Mouse (Mus musculus) E14TG2a.4 (cell line): ENCODE results near the gene Cmss1.
"Not testable (repeated sequence)": the region's sequence is repeated elsewhere in the genome, so short reads cannot be mapped to it uniquely, and the experiment has no call there.

Experiments used
- H3K27me3 ChIP-seq: 2 replicates; pipeline ENCODE4 v1.6.1; 2014; ENCODE audit warnings: low read length, control low read depth; ENCODE audit not compliant: insufficient read depth
- H3K36me3 ChIP-seq: 2 replicates; pipeline ENCODE4 v1.6.1; 2014; ENCODE audit warnings: low read length, control low read depth; ENCODE audit not compliant: insufficient read depth
- H3K4me1 ChIP-seq: replicated peaks from 2 replicates; pipeline ENCODE4 v1.6.1; 2014; ENCODE audit warnings: low read depth, low read length, control low read depth
- H3K4me3 ChIP-seq: replicated peaks from 2 replicates; pipeline ENCODE4 v1.5.1; 2014; ENCODE audit warnings: mild to moderate bottlenecking, low read length
- H3K9me3 ChIP-seq: 2 replicates; pipeline ENCODE4 v1.6.1; 2014; ENCODE audit warnings: low read length, control low read depth
- CTCF ChIP-seq: conservative IDR thresholded peaks from 2 replicates; pipeline ENCODE4 v1.5.1; 2014; ENCODE audit warnings: low read length
- NANOG ChIP-seq: IDR thresholded peaks from 2 replicates; pipeline ENCODE4 v1.6.1; 2014; ENCODE audit warnings: borderline replicate concordance, low read length, mixed read lengths
- POU5F1 ChIP-seq: IDR thresholded peaks from 2 replicates; pipeline ENCODE4 v1.6.1; 2014; ENCODE audit warnings: low read length, borderline replicate concordance

Cmss1 gene

GRCm38 (mm10) chr16:57399566-57399965 is 207.1 kb downstream of the Cmss1 start:
- TF ChIP-seq NANOG (no peak), POU5F1 (no peak), CTCF (no peak)
- no peaks in the 10 kb centered on the region for H3K9me3 ChIP-seq

GRCm38 (mm10) chr16:57398387-57399214 is 208.1 kb downstream of the Cmss1 start:
- Histone ChIP-seq H3K4me3 (no peak overlapping the region), H3K27me3 (no peaks in the 10 kb centered on the region), H3K4me1 (peaks cover 28% of the 10 kb centered on the region), H3K9me3 (no peaks in the 10 kb centered on the region), H3K36me3 (no peaks in the 10 kb centered on the region)
- peak; percentile 76 for TF ChIP-seq CTCF
- no peak for TF ChIP-seq POU5F1
- no peak for TF ChIP-seq NANOG

More at GRCm38 (mm10) chr16:57399566-57399965, 207.1 kb downstream of the Cmss1 start:
- no peak overlapping the region for H3K4me3 ChIP-seq
- no peaks in the 10 kb centered on the region for H3K36me3 ChIP-seq
- no peaks in the 10 kb centered on the region for H3K27me3 ChIP-seq
- peaks cover 26% of the 10 kb centered on the region for H3K4me1 ChIP-seq

- Histone ChIP-seq H3K4me3 (no peak overlapping the region), H3K27me3 (no peaks in the 10 kb centered on the region)
- no peak for TF ChIP-seq CTCF
- no peak for TF ChIP-seq POU5F1
- TF ChIP-seq NANOG: no peak
These were observed 208.8 kb downstream of the Cmss1 start for GRCm38 (mm10) chr16:57397845-57398244.

GRCm38 (mm10) chr16:57396249-57396648 is 210.4 kb downstream of the Cmss1 start:
- no peak for TF ChIP-seq POU5F1
- no peak for TF ChIP-seq CTCF
- no peak for TF ChIP-seq NANOG
- no peaks in the 10 kb centered on the region for H3K9me3 ChIP-seq
- peaks cover 37% of the 10 kb centered on the region for H3K4me1 ChIP-seq
- H3K36me3 ChIP-seq: no peaks in the 10 kb centered on the region
- peaks cover 6% of the 10 kb centered on the region for H3K27me3 ChIP-seq
- H3K4me3 ChIP-seq: no peak overlapping the region

More at GRCm38 (mm10) chr16:57397845-57398244, 208.8 kb downstream of the Cmss1 start:
- Histone ChIP-seq H3K9me3 (no peaks in the 10 kb centered on the region), H3K4me1 (peaks cover 35% of the 10 kb centered on the region), H3K36me3 (no peaks in the 10 kb centered on the region)

- Histone ChIP-seq H3K27me3 (peaks cover 19% of the 10 kb centered on the region), H3K36me3 (no peaks in the 10 kb centered on the region), H3K4me3 (no peak overlapping the region; the same call in 1 of the 2 replicates), H3K4me1 (peaks cover 39% of the 10 kb centered on the region), H3K9me3 (no peaks in the 10 kb centered on the region)
- TF ChIP-seq CTCF (no peak), NANOG (no peak), POU5F1 (no peak)
These were observed 213.5 kb downstream of the Cmss1 start for GRCm38 (mm10) chr16:57393161-57393560.

- TF ChIP-seq NANOG (no peak), CTCF (no peak), POU5F1 (no peak)
- no peaks in the 10 kb centered on the region for H3K36me3 ChIP-seq
These were observed 214.2 kb downstream of the Cmss1 start for GRCm38 (mm10) chr16:57392461-57392860.

GRCm38 (mm10) chr16:57391171-57391570 is 215.5 kb downstream of the Cmss1 start:
- H3K36me3 ChIP-seq, H3K9me3 ChIP-seq, H3K4me3 ChIP-seq: not testable (repeated sequence)
- peaks cover 36% of the 10 kb centered on the region for H3K4me1 ChIP-seq
- peaks cover 19% of the 10 kb centered on the region for H3K27me3 ChIP-seq

More at GRCm38 (mm10) chr16:57392461-57392860, 214.2 kb downstream of the Cmss1 start:
- Histone ChIP-seq H3K9me3 (no peaks in the 10 kb centered on the region), H3K4me1 (peaks cover 37% of the 10 kb centered on the region), H3K27me3 (peaks cover 19% of the 10 kb centered on the region), H3K4me3 (no peak overlapping the region)

GRCm38 (mm10) chr16:57389566-57390251 is 217.0 kb downstream of the Cmss1 start:
- no peaks in the 10 kb centered on the region for H3K36me3 ChIP-seq
- H3K9me3 ChIP-seq: no peaks in the 10 kb centered on the region
- H3K4me1 ChIP-seq: peaks cover 32% of the 10 kb centered on the region
- no peak for TF ChIP-seq NANOG
- no peak for TF ChIP-seq CTCF
- TF ChIP-seq POU5F1: no peak
- H3K27me3 ChIP-seq: peaks cover 19% of the 10 kb centered on the region
- H3K4me3 ChIP-seq: no peak overlapping the region

- H3K27me3 ChIP-seq: no peaks in the 10 kb centered on the region
- no peaks in the 10 kb centered on the region for H3K9me3 ChIP-seq
- H3K4me1 ChIP-seq: peaks cover 20% of the 10 kb centered on the region
- H3K4me3 ChIP-seq: no peak overlapping the region
- no peak for TF ChIP-seq CTCF
- no peak for TF ChIP-seq POU5F1
- TF ChIP-seq NANOG: no peak
- no peaks in the 10 kb centered on the region for H3K36me3 ChIP-seq
These were observed 222.4 kb downstream of the Cmss1 start for GRCm38 (mm10) chr16:57384274-57384673.
